Mouse (Mus musculus): Measurements from ENCODE around the gene Zfp335. TPM values are rescaled to one million over a fixed set of nuclear protein-coding genes. Genes with fewer than 3 reads are reported as not detected.

Zfp335 gene
- polyA plus RNA-seq, 1 experiment from 2014 or later, result 8.0 TPM

DNA sequence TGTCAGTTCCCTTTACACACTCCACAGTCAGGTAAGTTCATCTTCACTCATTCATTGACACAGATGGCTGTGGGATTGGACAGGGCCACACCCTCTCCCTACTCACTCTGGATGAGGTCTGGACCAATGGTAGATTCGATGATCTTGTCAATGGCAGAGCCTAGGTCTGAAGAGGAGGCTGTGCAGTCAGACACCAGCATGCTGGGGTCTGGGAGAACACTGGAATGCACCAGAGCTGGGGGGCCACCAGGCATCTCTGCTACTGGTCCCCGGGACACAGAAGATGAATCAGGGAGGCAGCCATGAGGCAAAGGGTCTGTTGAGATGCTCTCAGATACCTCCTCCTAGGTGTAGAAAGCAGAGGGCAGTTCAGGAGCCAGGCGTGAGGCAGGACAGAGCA, 2.5 kb downstream of the Zfp335 start:
- no peak overlapping the region for H3K27ac ChIP-seq (replicated peaks; ENCODE audit: low read depth, low read length)
- H3K36me3 ChIP-seq (replicated peaks; ENCODE audit: control insufficient read depth, insufficient read depth, low read depth, low read length), result peaks cover 39% of the 10 kb centered on the region
- no peak for ATAC-seq (replicated peaks; ENCODE audit: insufficient number of reproducible peaks, low FRiP score, low TSS enrichment, low read depth)
- no peaks in the 10 kb centered on the region for H3K4me1 ChIP-seq (ENCODE audit: control insufficient read depth, insufficient read depth, low read length)
- no peak overlapping the region; the same call in 1 of the 2 replicates for H3K9ac ChIP-seq (replicated peaks; ENCODE audit: low read length)
- DNase-seq (ENCODE audit: low spot score), result no peak
- H3K9me3 ChIP-seq (replicated peaks; ENCODE audit: control insufficient read depth, low read length), result peaks cover 4% of the 10 kb centered on the region
- H3K27me3 ChIP-seq (ENCODE audit: control insufficient read depth, insufficient read depth, low read length), result no peaks in the 10 kb centered on the region
- 90% methylated on average over 3 of the region's 3 CpGs for WGBS
- no peak overlapping the region for H3K4me3 ChIP-seq (ENCODE audit: low read depth, low read length)
- H3K4me2 ChIP-seq (ENCODE audit: low read depth, low read length), result no peak overlapping the region

- no peak overlapping the region for H3K4me3 ChIP-seq (ENCODE audit: low read depth, low read length)
- no peak overlapping the region for H3K27ac ChIP-seq (replicated peaks; ENCODE audit: low read depth, low read length)
- H3K9ac ChIP-seq (replicated peaks; ENCODE audit: low read length), result no peak overlapping the region
- no peak overlapping the region for H3K4me2 ChIP-seq (ENCODE audit: low read depth, low read length)
- 99% methylated on average over 5 of the region's 5 CpGs for WGBS
- no peaks in the 10 kb centered on the region for H3K27me3 ChIP-seq (ENCODE audit: control insufficient read depth, insufficient read depth, low read length)
- no peaks in the 10 kb centered on the region for H3K4me1 ChIP-seq (ENCODE audit: control insufficient read depth, insufficient read depth, low read length)
- peaks cover 40% of the 10 kb centered on the region for H3K36me3 ChIP-seq (replicated peaks; ENCODE audit: control insufficient read depth, insufficient read depth, low read depth, low read length)
- peaks cover 4% of the 10 kb centered on the region for H3K9me3 ChIP-seq (replicated peaks; ENCODE audit: control insufficient read depth, low read length)
- DNase-seq (ENCODE audit: low spot score) (no peak), ATAC-seq (replicated peaks; ENCODE audit: insufficient number of reproducible peaks, low FRiP score, low TSS enrichment, low read depth) (no peak)
These were observed 3.5 kb downstream of the Zfp335 start for GRCm38 (mm10) chr2:164908011-164908410.

- 92% methylated on average over 12 of the region's 12 CpGs for WGBS
- no peak overlapping the region for H3K27ac ChIP-seq (replicated peaks; ENCODE audit: low read depth, low read length)
- H3K9me3 ChIP-seq (replicated peaks; ENCODE audit: control insufficient read depth, low read length), result peaks cover 4% of the 10 kb centered on the region
- no peak overlapping the region for H3K4me2 ChIP-seq (ENCODE audit: low read depth, low read length)
- H3K36me3 ChIP-seq (replicated peaks; ENCODE audit: control insufficient read depth, insufficient read depth, low read depth, low read length), result peaks cover 40% of the 10 kb centered on the region
- H3K4me1 ChIP-seq (ENCODE audit: control insufficient read depth, insufficient read depth, low read length), result no peaks in the 10 kb centered on the region
- no peak overlapping the region for H3K4me3 ChIP-seq (ENCODE audit: low read depth, low read length)
- no peaks in the 10 kb centered on the region for H3K27me3 ChIP-seq (ENCODE audit: control insufficient read depth, insufficient read depth, low read length)
- DNase-seq (ENCODE audit: low spot score), result no peak
- H3K9ac ChIP-seq (replicated peaks; ENCODE audit: low read length), result no peak overlapping the region
- no peak for ATAC-seq (replicated peaks; ENCODE audit: insufficient number of reproducible peaks, low FRiP score, low TSS enrichment, low read depth)
These were observed 4.0 kb downstream of the Zfp335 start for GRCm38 (mm10) chr2:164907511-164907910.

DNA sequence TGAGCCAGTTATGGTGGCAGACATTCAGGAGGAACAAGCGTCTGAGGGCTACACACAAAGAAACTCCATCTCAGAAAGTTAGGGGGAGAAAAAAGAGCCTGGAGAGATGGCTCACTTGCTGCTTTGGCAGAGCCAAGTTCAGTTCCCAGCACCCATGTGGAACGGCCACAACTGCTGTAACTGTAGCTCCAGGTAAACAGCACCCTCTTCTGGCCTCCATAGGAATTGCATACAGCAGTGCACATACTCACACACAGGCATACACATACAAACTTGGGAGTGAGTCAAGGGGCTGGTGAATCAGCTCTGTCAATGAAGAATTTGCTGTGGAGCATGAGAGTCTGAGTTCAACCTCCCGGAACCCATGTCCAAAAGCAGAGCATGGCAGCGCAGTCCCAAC, 5.5 kb downstream of the Zfp335 start:
- no peak for DNase-seq (ENCODE audit: low spot score)
- 96% methylated on average over 4 of the region's 4 CpGs for WGBS
- H3K27me3 ChIP-seq (ENCODE audit: control insufficient read depth, insufficient read depth, low read length), result no peaks in the 10 kb centered on the region
- H3K4me1 ChIP-seq (ENCODE audit: control insufficient read depth, insufficient read depth, low read length), result no peaks in the 10 kb centered on the region
- H3K4me3 ChIP-seq (ENCODE audit: low read depth, low read length), result no peak overlapping the region
- H3K4me2 ChIP-seq (ENCODE audit: low read depth, low read length), result no peak overlapping the region
- peaks cover 48% of the 10 kb centered on the region for H3K36me3 ChIP-seq (replicated peaks; ENCODE audit: control insufficient read depth, insufficient read depth, low read depth, low read length)
- ATAC-seq (replicated peaks; ENCODE audit: insufficient number of reproducible peaks, low FRiP score, low TSS enrichment, low read depth), result no peak
- no peak overlapping the region for H3K9ac ChIP-seq (replicated peaks; ENCODE audit: low read length)
- H3K27ac ChIP-seq (replicated peaks; ENCODE audit: low read depth, low read length), result no peak overlapping the region
- peaks cover 4% of the 10 kb centered on the region for H3K9me3 ChIP-seq (replicated peaks; ENCODE audit: control insufficient read depth, low read length)

- no peak for ATAC-seq (replicated peaks; ENCODE audit: insufficient number of reproducible peaks, low FRiP score, low TSS enrichment, low read depth)
- Histone ChIP-seq H3K36me3 (replicated peaks; ENCODE audit: control insufficient read depth, insufficient read depth, low read depth, low read length) (peaks cover 56% of the 10 kb centered on the region), H3K9ac (replicated peaks; ENCODE audit: low read length) (no peak overlapping the region), H3K4me2 (ENCODE audit: low read depth, low read length) (no peak overlapping the region), H3K27ac (replicated peaks; ENCODE audit: low read depth, low read length) (no peak overlapping the region), H3K4me3 (ENCODE audit: low read depth, low read length) (no peak overlapping the region), H3K4me1 (ENCODE audit: control insufficient read depth, insufficient read depth, low read length) (no peaks in the 10 kb centered on the region), H3K9me3 (replicated peaks; ENCODE audit: control insufficient read depth, low read length) (peaks cover 4% of the 10 kb centered on the region), H3K27me3 (ENCODE audit: control insufficient read depth, insufficient read depth, low read length) (no peaks in the 10 kb centered on the region)
- WGBS, result 88% methylated on average over 1 of the region's 1 CpGs
- DNase-seq (ENCODE audit: low spot score), result no peak
These were observed 8.1 kb downstream of the Zfp335 start for GRCm38 (mm10) chr2:164903496-164903895.

- no peak overlapping the region for H3K9ac ChIP-seq (replicated peaks; ENCODE audit: low read length)
- H3K9me3 ChIP-seq (replicated peaks; ENCODE audit: control insufficient read depth, low read length), result peaks cover 4% of the 10 kb centered on the region
- no peak overlapping the region for H3K4me2 ChIP-seq (ENCODE audit: low read depth, low read length)
- ATAC-seq (replicated peaks; ENCODE audit: insufficient number of reproducible peaks, low FRiP score, low TSS enrichment, low read depth), result no peak
- WGBS, result 95% methylated on average over 13 of the region's 13 CpGs
- no peaks in the 10 kb centered on the region for H3K4me1 ChIP-seq (ENCODE audit: control insufficient read depth, insufficient read depth, low read length)
- peaks cover 37% of the 10 kb centered on the region for H3K36me3 ChIP-seq (replicated peaks; ENCODE audit: control insufficient read depth, insufficient read depth, low read depth, low read length)
- no peak for DNase-seq (ENCODE audit: low spot score)
- H3K27ac ChIP-seq (replicated peaks; ENCODE audit: low read depth, low read length), result no peak overlapping the region
- H3K4me3 ChIP-seq (ENCODE audit: low read depth, low read length), result no peak overlapping the region
- H3K27me3 ChIP-seq (ENCODE audit: control insufficient read depth, insufficient read depth, low read length), result no peaks in the 10 kb centered on the region
These were observed 10.2 kb downstream of the Zfp335 start for GRCm38 (mm10) chr2:164901380-164901779.

GRCm38 (mm10) chr2:164899723-164900459, 11.7 kb downstream of the Zfp335 start:
- Histone ChIP-seq H3K4me3 (ENCODE audit: low read depth, low read length) (no peak overlapping the region), H3K4me1 (ENCODE audit: control insufficient read depth, insufficient read depth, low read length) (no peaks in the 10 kb centered on the region), H3K4me2 (ENCODE audit: low read depth, low read length) (no peak overlapping the region), H3K36me3 (replicated peaks; ENCODE audit: control insufficient read depth, insufficient read depth, low read depth, low read length) (peaks cover 36% of the 10 kb centered on the region), H3K9ac (replicated peaks; ENCODE audit: low read length) (no peak overlapping the region), H3K9me3 (replicated peaks; ENCODE audit: control insufficient read depth, low read length) (no peaks in the 10 kb centered on the region), H3K27me3 (ENCODE audit: control insufficient read depth, insufficient read depth, low read length) (no peaks in the 10 kb centered on the region), H3K27ac (replicated peaks; ENCODE audit: low read depth, low read length) (no peak overlapping the region)
- ATAC-seq (replicated peaks; ENCODE audit: insufficient number of reproducible peaks, low FRiP score, low TSS enrichment, low read depth) (no peak), DNase-seq (ENCODE audit: low spot score) (no peak)
- WGBS, result 93% methylated on average over 16 of the region's 16 CpGs

- Histone ChIP-seq H3K27ac (replicated peaks; ENCODE audit: low read depth, low read length) (no peak overlapping the region), H3K4me2 (ENCODE audit: low read depth, low read length) (no peak overlapping the region), H3K27me3 (ENCODE audit: control insufficient read depth, insufficient read depth, low read length) (no peaks in the 10 kb centered on the region), H3K9me3 (replicated peaks; ENCODE audit: control insufficient read depth, low read length) (no peaks in the 10 kb centered on the region), H3K4me3 (ENCODE audit: low read depth, low read length) (no peak overlapping the region), H3K36me3 (replicated peaks; ENCODE audit: control insufficient read depth, insufficient read depth, low read depth, low read length) (peaks cover 27% of the 10 kb centered on the region), H3K9ac (replicated peaks; ENCODE audit: low read length) (no peak overlapping the region), H3K4me1 (ENCODE audit: control insufficient read depth, insufficient read depth, low read length) (no peaks in the 10 kb centered on the region)
- ATAC-seq (replicated peaks; ENCODE audit: insufficient number of reproducible peaks, low FRiP score, low TSS enrichment, low read depth), result no peak
- WGBS, result 90% methylated on average over 15 of the region's 15 CpGs
- no peak for DNase-seq (ENCODE audit: low spot score)
These were observed 12.5 kb downstream of the Zfp335 start for GRCm38 (mm10) chr2:164899034-164899433.
